Mouse (Mus musculus): Measurements from ENCODE around the gene Slc30a3. TPM values are rescaled to one million over a fixed set of nuclear protein-coding genes. Genes with fewer than 3 reads are reported as not detected.

The Slc30a3 gene
- polyA plus RNA-seq, 1 experiment from 2014 or later = 0.26 TPM

GRCm38 (mm10) chr5:31083949-31084348 lies 24.1 kb downstream of the Slc30a3 start:
- Histone ChIP-seq H3K4me1 (peaks cover 16% of the 10 kb centered on the region), H3K9me3 (replicated peaks) (no peaks in the 10 kb centered on the region), H3K27me3 (ENCODE audit: low read depth, poor library complexity, severe bottlenecking) (peaks cover 53% of the 10 kb centered on the region), H3K36me3 (peaks cover 9% of the 10 kb centered on the region), H3K27ac (no peak overlapping the region), H3K4me3 (no peak overlapping the region)
- no peak for DNase-seq (ENCODE audit: low spot score)
- 17% methylated on average over 8 of the region's 8 CpGs for whole genome bisulfite sequencing

- Histone ChIP-seq H3K4me1 (peaks cover 16% of the 10 kb centered on the region), H3K27me3 (ENCODE audit: low read depth, poor library complexity, severe bottlenecking) (peaks cover 44% of the 10 kb centered on the region), H3K27ac (no peak overlapping the region), H3K36me3 (peaks cover 18% of the 10 kb centered on the region), H3K4me3 (no peak overlapping the region), H3K9me3 (replicated peaks) (no peaks in the 10 kb centered on the region)
- 24% methylated on average over 12 of the region's 12 CpGs for WGBS
- DNase-seq (ENCODE audit: low spot score) = no peak
These were observed 25.0 kb downstream of the Slc30a3 start for GRCm38 (mm10) chr5:31082935-31083625.

GRCm38 (mm10) chr5:31082355-31082754 lies 25.7 kb downstream of the Slc30a3 start:
- Histone ChIP-seq H3K9me3 (replicated peaks) (no peaks in the 10 kb centered on the region), H3K36me3 (peaks cover 25% of the 10 kb centered on the region), H3K27me3 (ENCODE audit: low read depth, poor library complexity, severe bottlenecking) (peaks cover 37% of the 10 kb centered on the region), H3K27ac (no peak overlapping the region), H3K4me3 (no peak overlapping the region), H3K4me1 (peaks cover 16% of the 10 kb centered on the region)
- WGBS = 24% methylated on average over 5 of the region's 5 CpGs
- peak; percentile 61 for DNase-seq (ENCODE audit: low spot score)

GRCm38 (mm10) chr5:31081386-31081785 lies 26.7 kb downstream of the Slc30a3 start:
- peak; percentile 57 for DNase-seq (ENCODE audit: low spot score)
- no peaks in the 10 kb centered on the region for H3K9me3 ChIP-seq (replicated peaks)
- 74% methylated on average over 3 of the region's 3 CpGs for WGBS
- H3K4me3 ChIP-seq = no peak overlapping the region
- peaks cover 35% of the 10 kb centered on the region for H3K36me3 ChIP-seq
- peaks cover 16% of the 10 kb centered on the region for H3K4me1 ChIP-seq
- no peak overlapping the region for H3K27ac ChIP-seq
- peaks cover 29% of the 10 kb centered on the region for H3K27me3 ChIP-seq (ENCODE audit: low read depth, poor library complexity, severe bottlenecking)

- no peak overlapping the region for H3K4me3 ChIP-seq
- WGBS = 63% methylated on average over 3 of the region's 3 CpGs
- peaks cover 41% of the 10 kb centered on the region for H3K36me3 ChIP-seq
- DNase-seq (ENCODE audit: low spot score) = no peak
- H3K9me3 ChIP-seq (replicated peaks) = no peaks in the 10 kb centered on the region
- H3K27ac ChIP-seq = no peak overlapping the region
- peaks cover 16% of the 10 kb centered on the region for H3K4me1 ChIP-seq
- peaks cover 23% of the 10 kb centered on the region for H3K27me3 ChIP-seq (ENCODE audit: low read depth, poor library complexity, severe bottlenecking)
These were observed 27.3 kb downstream of the Slc30a3 start for GRCm38 (mm10) chr5:31080795-31081164.

- Histone ChIP-seq H3K36me3 (peaks cover 46% of the 10 kb centered on the region), H3K4me3 (no peak overlapping the region), H3K27me3 (ENCODE audit: low read depth, poor library complexity, severe bottlenecking) (peaks cover 19% of the 10 kb centered on the region), H3K9me3 (replicated peaks) (no peaks in the 10 kb centered on the region), H3K4me1 (peaks cover 16% of the 10 kb centered on the region), H3K27ac (no peak overlapping the region)
- 86% methylated on average over 13 of the region's 13 CpGs for WGBS
- DNase-seq (ENCODE audit: low spot score) = no peak
These were observed 27.8 kb downstream of the Slc30a3 start for GRCm38 (mm10) chr5:31080059-31080794.

GRCm38 (mm10) chr5:31076346-31076745 lies 31.7 kb downstream of the Slc30a3 start:
- Histone ChIP-seq H3K27ac (no peak overlapping the region), H3K4me3 (no peak overlapping the region), H3K4me1 (no peaks in the 10 kb centered on the region), H3K36me3 (peaks cover 85% of the 10 kb centered on the region), H3K9me3 (replicated peaks) (no peaks in the 10 kb centered on the region), H3K27me3 (ENCODE audit: low read depth, poor library complexity, severe bottlenecking) (no peaks in the 10 kb centered on the region)
- WGBS = 91% methylated on average over 13 of the region's 13 CpGs
- DNase-seq (ENCODE audit: low spot score) = no peak

- Histone ChIP-seq H3K4me1 (no peaks in the 10 kb centered on the region), H3K27ac (no peak overlapping the region), H3K9me3 (replicated peaks) (no peaks in the 10 kb centered on the region), H3K36me3 (peaks cover 100% of the 10 kb centered on the region), H3K4me3 (no peak overlapping the region), H3K27me3 (ENCODE audit: low read depth, poor library complexity, severe bottlenecking) (no peaks in the 10 kb centered on the region)
- DNase-seq (ENCODE audit: low spot score) = no peak
- WGBS = 95% methylated on average over 12 of the region's 12 CpGs
These were observed 34.9 kb downstream of the Slc30a3 start for GRCm38 (mm10) chr5:31073176-31073575.

- Histone ChIP-seq H3K27ac (no peak overlapping the region), H3K9me3 (replicated peaks) (no peaks in the 10 kb centered on the region), H3K36me3 (peaks cover 100% of the 10 kb centered on the region), H3K4me1 (no peaks in the 10 kb centered on the region), H3K27me3 (ENCODE audit: low read depth, poor library complexity, severe bottlenecking) (no peaks in the 10 kb centered on the region), H3K4me3 (no peak overlapping the region)
- DNase-seq (ENCODE audit: low spot score) = no peak
- 96% methylated on average over 11 of the region's 11 CpGs for WGBS
These were observed 36.2 kb downstream of the Slc30a3 start for GRCm38 (mm10) chr5:31071821-31072220.

- DNase-seq (ENCODE audit: low spot score) = no peak
- H3K4me1 ChIP-seq = no peaks in the 10 kb centered on the region
- H3K36me3 ChIP-seq = peaks cover 100% of the 10 kb centered on the region
- H3K9me3 ChIP-seq (replicated peaks) = no peaks in the 10 kb centered on the region
- WGBS = 92% methylated on average over 2 of the region's 2 CpGs
- no peak overlapping the region for H3K27ac ChIP-seq
- H3K27me3 ChIP-seq (ENCODE audit: low read depth, poor library complexity, severe bottlenecking) = no peaks in the 10 kb centered on the region
- no peak overlapping the region for H3K4me3 ChIP-seq
These were observed 37.0 kb downstream of the Slc30a3 start for GRCm38 (mm10) chr5:31071059-31071458.

GRCm38 (mm10) chr5:31069810-31070209 lies 38.2 kb downstream of the Slc30a3 start:
- H3K4me1 ChIP-seq = no peaks in the 10 kb centered on the region
- H3K4me3 ChIP-seq = no peak overlapping the region
- no peak overlapping the region for H3K27ac ChIP-seq
- H3K9me3 ChIP-seq (replicated peaks) = no peaks in the 10 kb centered on the region
- no peaks in the 10 kb centered on the region for H3K27me3 ChIP-seq (ENCODE audit: low read depth, poor library complexity, severe bottlenecking)
- peaks cover 99% of the 10 kb centered on the region for H3K36me3 ChIP-seq
- no peak for DNase-seq (ENCODE audit: low spot score)
- 98% methylated on average over 3 of the region's 3 CpGs for WGBS

GRCm38 (mm10) chr5:31055216-31056140 lies 52.6 kb downstream of the Slc30a3 start:
- H3K27me3 ChIP-seq (ENCODE audit: low read depth, poor library complexity, severe bottlenecking) = no peaks in the 10 kb centered on the region
- H3K4me3 ChIP-seq = peak overlapping the region; percentile 72
- H3K9me3 ChIP-seq (replicated peaks) = no peaks in the 10 kb centered on the region
- peaks cover 22% of the 10 kb centered on the region for H3K4me1 ChIP-seq
- peak; percentile 42 for DNase-seq (ENCODE audit: low spot score)
- peak overlapping the region; percentile 91 for H3K27ac ChIP-seq
- H3K36me3 ChIP-seq = peaks cover 40% of the 10 kb centered on the region
- 15% methylated on average over 19 of the region's 19 CpGs for WGBS
